Mouse (Mus musculus) right cerebral cortex, postnatal 14 days (tissue): ENCODE measurements at regions not wholly inside any gene's neighbourhood (a gene's known extent, or its start where the extent isn't known, plus 50 kb on each side); places are given as distances from the start of the nearest gene placed in this dataset.

ENCODE experiments used
- DNase-seq: peaks from one replicate; pipeline ENCODE4 v3.0.0; 2022

DNA sequence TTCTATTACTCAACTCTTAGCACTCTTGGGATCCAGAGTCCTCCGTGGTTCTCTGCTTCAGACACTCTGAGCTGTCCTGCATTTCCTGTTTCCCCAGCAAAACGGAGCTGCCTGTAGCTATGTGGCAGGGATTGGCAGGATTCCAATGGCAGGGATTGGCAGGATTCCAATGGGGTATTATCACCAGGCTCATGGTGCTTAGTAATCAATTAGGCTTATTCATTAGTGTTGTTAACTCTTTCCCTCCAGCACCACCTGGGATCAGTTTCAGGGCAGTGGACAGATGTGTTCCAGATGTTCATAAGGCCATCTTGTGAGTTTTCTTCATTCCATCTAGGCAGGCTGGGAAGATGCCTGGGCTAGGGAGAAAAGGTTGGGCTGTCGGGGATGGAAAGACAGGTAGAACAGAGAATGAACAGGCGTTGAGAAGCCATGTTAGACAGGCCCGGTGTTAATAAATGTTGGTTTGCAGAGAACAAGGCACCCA lies 163.5 kb downstream of the Emp1 start:
- DNase-seq, result peak; percentile 31

- DNase-seq, result peak; percentile 38
Measured at GRCm38 (mm10) chr6:135526460-135527160, 164.3 kb downstream of the Emp1 start.

DNA sequence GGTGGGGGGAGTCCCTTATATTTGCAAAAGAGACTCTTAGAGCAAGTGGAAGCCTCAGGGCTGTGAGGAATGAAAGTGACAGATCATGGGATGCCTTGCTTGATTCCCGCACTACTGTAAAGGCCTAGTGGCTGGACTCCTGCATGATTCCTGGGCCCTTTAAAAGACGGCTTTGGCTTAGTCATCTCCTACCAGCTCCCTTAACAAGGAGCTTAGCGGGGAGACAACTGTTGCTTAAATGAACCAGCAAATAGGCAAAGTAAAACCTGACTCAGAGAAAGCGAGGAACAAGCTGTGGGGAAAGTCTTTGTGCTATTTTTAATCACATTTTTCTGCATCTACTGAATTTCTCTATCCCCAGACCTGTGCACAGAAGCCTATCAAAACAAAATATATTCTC lies 165.5 kb downstream of the Emp1 start:
- DNase-seq, result no peak

GRCm38 (mm10) chr6:135539791-135540646 lies 177.7 kb downstream of the Emp1 start:
- DNase-seq, result no peak

GRCm38 (mm10) chr6:135541566-135541965 lies 179.2 kb downstream of the Emp1 start:
- DNase-seq, result no peak

DNA sequence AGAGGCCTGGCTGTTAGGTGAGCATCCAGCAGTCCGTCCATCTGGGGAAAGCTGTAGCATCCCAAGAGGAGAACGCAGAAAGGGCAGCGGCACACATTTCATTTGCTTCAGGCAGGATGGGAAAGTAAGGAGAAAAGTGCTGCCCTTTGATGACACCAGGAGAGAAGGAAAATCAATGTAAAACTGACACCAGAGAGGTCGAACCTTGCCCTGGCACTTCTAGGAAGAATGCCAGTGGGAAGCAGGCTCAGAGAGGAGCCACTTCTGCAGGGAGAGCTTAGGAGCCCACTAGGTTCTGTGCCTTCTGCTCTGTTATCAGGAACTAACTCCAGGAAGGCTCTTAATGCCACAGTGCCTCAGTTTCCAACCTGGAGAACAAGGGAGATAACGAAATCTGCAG lies 180.0 kb downstream of the Emp1 start:
- DNase-seq, result no peak

GRCm38 (mm10) chr6:135543390-135543789 lies 181.0 kb downstream of the Emp1 start:
- DNase-seq, result no peak

- no peak for DNase-seq
Measured at GRCm38 (mm10) chr6:135543863-135544262, 181.5 kb downstream of the Emp1 start.

DNA sequence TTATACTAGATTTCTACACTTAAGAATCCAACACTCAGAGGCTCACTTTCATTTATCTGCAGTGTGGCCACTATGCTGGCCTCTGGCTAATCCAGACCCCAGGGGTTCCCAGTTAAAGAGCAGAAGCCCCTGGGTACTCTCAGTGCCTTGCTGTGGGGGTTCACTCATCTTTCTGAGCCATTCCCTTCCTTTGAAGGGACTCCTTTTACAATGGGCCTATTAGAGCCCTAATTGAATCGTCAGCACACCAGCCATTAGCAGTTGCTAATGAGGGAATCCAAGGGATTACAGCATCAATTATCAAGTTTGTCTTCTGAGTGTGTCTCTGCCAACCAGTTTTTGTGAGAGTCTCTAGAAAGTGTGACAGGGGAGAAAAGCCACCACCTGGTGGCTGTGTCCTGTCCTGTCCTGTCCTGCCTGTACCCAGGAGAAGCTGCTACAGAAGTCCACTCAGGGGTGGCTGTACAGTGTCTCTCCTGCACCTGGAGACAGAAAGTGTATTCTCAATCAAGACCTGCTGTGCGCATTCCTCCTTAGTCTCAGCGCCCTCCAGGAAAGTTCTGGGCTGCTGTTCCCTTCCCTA lies 188.1 kb downstream of the Emp1 start:
- no peak for DNase-seq

- DNase-seq, result no peak
Measured at GRCm38 (mm10) chr6:135552396-135552795, 190.1 kb downstream of the Emp1 start.

- peak; percentile 81 for DNase-seq
Measured at GRCm38 (mm10) chr6:135559501-135559907, 197.2 kb downstream of the Emp1 start.

- DNase-seq, result no peak
Measured at GRCm38 (mm10) chr6:135562267-135562666, 199.9 kb downstream of the Emp1 start.

DNA sequence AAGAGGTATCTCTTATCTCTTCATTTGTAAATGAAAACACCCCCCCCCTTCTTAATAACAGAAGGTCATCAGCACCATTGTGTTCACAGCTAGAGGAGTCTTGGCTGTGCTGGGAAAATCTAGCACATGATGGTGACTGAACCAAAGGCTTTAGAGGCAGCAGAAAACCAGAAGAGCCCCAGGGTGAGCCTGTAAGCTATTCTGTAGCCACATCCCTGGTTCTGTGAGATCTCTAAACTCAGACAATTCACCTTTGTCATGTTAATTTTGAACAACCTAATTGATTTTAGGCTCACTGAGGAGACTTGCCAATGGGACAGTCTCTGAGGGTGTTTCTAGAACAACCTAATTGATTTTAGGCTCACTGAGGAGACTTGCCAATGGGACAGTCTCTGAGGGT lies 201.4 kb downstream of the Emp1 start:
- no peak for DNase-seq

GRCm38 (mm10) chr6:135569086-135569485 lies 206.7 kb downstream of the Emp1 start:
- DNase-seq, result no peak

GRCm38 (mm10) chr6:135575294-135575693 lies 212.9 kb downstream of the Emp1 start:
- no peak for DNase-seq

GRCm38 (mm10) chr6:135578728-135579127 lies 216.4 kb downstream of the Emp1 start:
- no peak for DNase-seq

DNA sequence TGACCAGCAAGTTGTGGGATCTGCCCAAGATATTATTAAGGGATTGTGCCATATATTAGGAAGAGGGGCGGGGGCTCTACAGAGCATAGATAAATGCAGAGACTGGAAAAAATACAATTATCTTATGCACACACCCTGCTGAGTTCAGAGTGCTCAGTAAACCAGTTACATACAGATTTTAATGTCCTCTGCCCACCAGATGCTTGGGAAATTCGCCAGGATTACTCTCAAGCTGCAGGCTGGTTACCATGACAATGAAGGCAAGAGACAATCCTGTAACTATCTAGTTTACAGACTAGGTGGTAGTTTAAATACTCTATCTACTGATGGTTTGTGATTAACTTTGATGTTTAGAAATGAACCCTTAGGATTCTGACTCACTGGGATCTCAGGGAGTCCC lies 220.2 kb downstream of the Emp1 start:
- DNase-seq, result no peak

GRCm38 (mm10) chr6:135584782-135585181 lies 222.4 kb downstream of the Emp1 start:
- DNase-seq, result no peak

- DNase-seq, result no peak
Measured at GRCm38 (mm10) chr6:135590084-135590483, 227.7 kb downstream of the Emp1 start.

DNA sequence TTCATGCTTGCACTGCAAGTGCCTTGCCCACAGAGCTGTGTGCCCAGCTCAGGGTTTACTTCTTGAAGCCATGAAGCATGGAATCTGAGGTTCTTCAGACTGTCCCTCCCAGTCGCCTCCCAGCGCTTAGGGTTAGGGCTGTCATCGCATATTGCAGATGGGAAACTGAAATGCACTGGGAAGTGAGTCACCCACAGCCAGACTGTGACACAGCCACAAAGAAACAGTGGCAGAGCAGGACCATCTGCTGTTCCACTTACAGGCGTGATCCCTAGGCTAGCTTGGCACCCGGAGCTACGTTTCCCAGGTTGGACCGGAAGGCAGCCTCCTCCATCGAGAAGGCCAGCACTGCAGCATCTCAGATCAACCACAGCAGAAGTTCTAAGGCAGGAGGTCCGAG lies 228.7 kb downstream of the Emp1 start:
- no peak for DNase-seq

- DNase-seq, result no peak
Measured at GRCm38 (mm10) chr6:135596358-135596757, 234.0 kb downstream of the Emp1 start.

DNA sequence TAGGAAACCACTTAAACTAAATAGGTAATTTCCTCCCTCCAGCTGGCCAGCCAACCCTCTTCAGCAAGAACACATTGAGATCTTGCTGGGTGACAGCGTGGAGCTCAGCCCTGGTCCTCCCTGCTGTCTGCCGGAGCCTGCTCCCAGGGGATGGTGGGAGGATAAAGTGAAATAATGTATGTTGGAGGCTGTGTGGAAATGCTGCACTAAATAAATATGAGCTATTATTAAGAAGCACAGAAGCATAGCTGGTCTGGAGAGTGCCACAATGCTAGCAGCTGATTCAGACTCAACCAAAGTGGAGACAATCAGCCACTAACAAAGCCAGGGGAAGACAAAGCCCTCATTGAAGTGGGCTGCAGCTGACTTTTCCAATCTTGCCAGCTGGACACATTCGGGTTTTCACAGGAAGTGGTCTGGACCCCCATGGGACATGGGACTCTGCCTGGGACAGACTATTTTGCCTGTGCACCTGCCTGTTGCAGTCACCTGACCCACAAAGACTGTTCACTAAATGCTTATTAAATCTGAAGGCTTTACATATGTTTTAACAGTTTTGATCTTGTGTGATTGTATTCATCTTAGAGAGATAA lies 248.3 kb downstream of the Emp1 start:
- no peak for DNase-seq

DNA sequence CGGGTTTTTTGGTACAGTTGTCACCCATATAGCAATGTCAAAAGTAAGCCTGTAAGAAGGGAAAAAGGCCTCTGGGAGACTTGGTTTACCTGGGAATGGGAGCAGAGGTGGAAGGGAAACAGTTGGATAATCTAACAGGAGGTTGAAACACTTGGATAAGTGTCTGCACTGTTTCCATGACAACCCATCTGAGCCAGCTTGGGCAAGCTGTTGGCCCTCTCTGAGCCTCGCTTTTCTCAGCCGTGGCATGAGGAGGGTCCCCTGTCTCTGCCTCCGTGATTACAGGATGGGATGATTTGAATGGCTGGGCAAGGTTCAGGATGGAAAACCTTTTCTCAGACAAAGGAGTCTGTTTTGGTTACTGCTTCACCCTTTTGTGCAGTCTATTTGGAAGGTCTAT lies 265.6 kb downstream of the Emp1 start:
- peak; percentile 17 for DNase-seq
